In genomic region chr6:67116306-67116705, GRCm38 (mm10) we compare ENCODE assay signal across 21 mouse cellular contexts.
"Had no signal": no experiment of that assay in that cellular context is flagged by ENCODE, and none has a peak within 500 bp of the region (broad histone marks: within the 10 kb centered on the region; RNA-seq: fewer than 3 reads in every experiment).

No protein-coding gene starts in this region.

- DNase-seq: lung, adult 2 months; lung, postnatal 14 days; lung, postnatal 36 days; midbrain, embryonic 14.5 days; retina, postnatal 1 day; right cerebral cortex, adult 18-20 months; right cerebral cortex, postnatal 25 days; right cerebral cortex, postnatal 4 days; spleen, adult 18-20 months; thymus, adult 18-20 months; thymus, postnatal 14 days; thymus, postnatal 36 days had no signal

- H3K27ac ChIP-seq: lung, embryonic 15.5 days; macrophage; midbrain, embryonic 12.5 days; neural tube, embryonic 13.5 days; neural tube, embryonic 15.5 days had no signal

- H3K4me1 ChIP-seq: megakaryocyte, embryonic 14.5 days had no signal

- H3K9ac ChIP-seq: lung, embryonic 15.5 days; midbrain, embryonic 12.5 days; neural tube, embryonic 13.5 days; neural tube, embryonic 15.5 days had no signal

- H3K4me3 ChIP-seq: lung, embryonic 15.5 days; megakaryocyte, embryonic 14.5 days; midbrain, embryonic 12.5 days; myocyte; neural tube, embryonic 13.5 days; neural tube, embryonic 15.5 days had no signal

- H3K36me3 ChIP-seq: lung, embryonic 15.5 days; midbrain, embryonic 12.5 days; neural tube, embryonic 13.5 days; neural tube, embryonic 15.5 days had no signal

- ATAC-seq: lung, postnatal 0 days; midbrain, embryonic 16.5 days had no signal

- H3K9me3 ChIP-seq: lung, embryonic 15.5 days; megakaryocyte, embryonic 14.5 days; midbrain, embryonic 12.5 days; neural tube, embryonic 13.5 days; neural tube, embryonic 15.5 days had no signal

- H3K4me2 ChIP-seq: lung, embryonic 15.5 days; midbrain, embryonic 12.5 days; neural tube, embryonic 13.5 days; neural tube, embryonic 15.5 days had no signal

- H3K27me3 ChIP-seq: lung, embryonic 15.5 days had no signal
